Mouse (Mus musculus) erythroblast, embryonic 14.5 days (primary cell): ENCODE measurements around the gene Pf4.

Source experiments
- GATA1 ChIP-seq: IDR thresholded peaks from 2 replicates; pipeline ENCODE4 v1.6.1; 2012; ENCODE audit warnings: low read length, inconsistent platforms, mixed read lengths
- TAL1 ChIP-seq: IDR thresholded peaks from 3 replicates; pipeline ENCODE4 v1.6.1; 2012; ENCODE audit warnings: low read length, inconsistent platforms, mixed read lengths

- TF ChIP-seq TAL1 (no peak), GATA1 (no peak)
Observed at GRCm38 (mm10) chr5:90763912-90764665, 8.1 kb upstream of the Pf4 start.
